Mouse (Mus musculus) limb, embryonic 13.5 days (tissue): Measurements from ENCODE around the gene Alkbh7. TPM values are rescaled to one million over a fixed set of nuclear protein-coding genes. Genes with fewer than 3 reads are reported as not detected.

Source experiments
- ATAC-seq: fragments of 200-750 bp; cut with Nextera tagmentation; 2 replicates; pipeline ENCODE4 v1.8.0; 2017; ENCODE audit warnings: low read depth, moderate number of reproducible peaks, moderate TSS enrichment; ENCODE audit not compliant: low FRiP score
- H3K27ac ChIP-seq: fragments of 300-500 bp; sonication (generic); 2 replicates; pipeline ENCODE4 v1.5.1; 2015; ENCODE audit warnings: inconsistent platforms, mild to moderate bottlenecking, moderate library complexity
- H3K27me3 ChIP-seq: fragments of 300-500 bp; sonication (generic); 2 replicates; pipeline ENCODE4 v1.6.1; 2015; ENCODE audit warnings: mild to moderate bottlenecking, inconsistent platforms
- H3K36me3 ChIP-seq: fragments of 300-500 bp; sonication (generic); 2 replicates; pipeline ENCODE4 v1.6.1; 2015; ENCODE audit warnings: inconsistent platforms, mild to moderate bottlenecking, moderate library complexity
- H3K4me1 ChIP-seq: fragments of 300-500 bp; sonication (generic); 2 replicates; pipeline ENCODE4 v1.6.1; 2015; ENCODE audit warnings: inconsistent platforms
- H3K4me2 ChIP-seq: fragments of 300-500 bp; sonication (generic); replicated peaks from 2 replicates; pipeline ENCODE4 v1.6.1; 2015; ENCODE audit warnings: inconsistent platforms, mild to moderate bottlenecking, moderate library complexity
- H3K4me3 ChIP-seq: fragments of 300-500 bp; sonication (generic); 2 replicates; pipeline ENCODE4 v1.5.1; 2015; ENCODE audit warnings: moderate library complexity, mild to moderate bottlenecking, inconsistent platforms
- H3K9ac ChIP-seq: fragments of 300-500 bp; sonication (generic); 2 replicates; pipeline ENCODE4 v1.6.1; 2015; ENCODE audit warnings: mild to moderate bottlenecking, inconsistent platforms
- H3K9me3 ChIP-seq: fragments of 300-500 bp; sonication (generic); 2 replicates; pipeline ENCODE4 v1.6.1; 2016; ENCODE audit warnings: inconsistent platforms
- WGBS: fragments of 180-500 bp; shearing (Covaris S2); methylation state at CpG from one replicate; pipeline ENCODE4 v1.1.7; 2015; 5-methylcytosine and 5-hydroxymethylcytosine counted together
- polyA plus RNA-seq: library from polyadenylated mRNA; unstranded; fragments of >200 nt; fragmentation: Nextera tagmentation; extraction: Ambion mirVana; gene quantifications from 2 replicates; pipeline ENCODE4 v1.2.1, GENCODE M21; 2015

The Alkbh7 gene
- polyA plus RNA-seq, result 41.7 and 44.4 TPM in 2 replicates

GRCm38 (mm10) chr17:56997029-56997667 is at the start of gene Alkbh7:
Gene Alkbh7, plus strand, starts transcription at chr17:56997339.
- Histone ChIP-seq H3K4me3 (peak within 1 kb of the TSS; percentile 81), H3K27ac (peak within 1 kb of the TSS; percentile 83), H3K9me3 (no peaks in the 10 kb centered on the region), H3K36me3 (peaks cover 66% of the 10 kb centered on the region), H3K9ac (peak within 1 kb of the TSS; percentile 74), H3K4me2 (peak within 1 kb of the TSS; percentile 76), H3K4me1 (peaks cover 14% of the 10 kb centered on the region), H3K27me3 (no peaks in the 10 kb centered on the region)
- WGBS, result under 1% methylated on average over 38 of the region's 38 CpGs
- ATAC-seq, result peak; percentile 99

GRCm38 (mm10) chr17:56950915-56951314 is 46.2 kb upstream of the Alkbh7 start:
- no peak for ATAC-seq
- H3K36me3 ChIP-seq, result no peaks in the 10 kb centered on the region

DNA sequence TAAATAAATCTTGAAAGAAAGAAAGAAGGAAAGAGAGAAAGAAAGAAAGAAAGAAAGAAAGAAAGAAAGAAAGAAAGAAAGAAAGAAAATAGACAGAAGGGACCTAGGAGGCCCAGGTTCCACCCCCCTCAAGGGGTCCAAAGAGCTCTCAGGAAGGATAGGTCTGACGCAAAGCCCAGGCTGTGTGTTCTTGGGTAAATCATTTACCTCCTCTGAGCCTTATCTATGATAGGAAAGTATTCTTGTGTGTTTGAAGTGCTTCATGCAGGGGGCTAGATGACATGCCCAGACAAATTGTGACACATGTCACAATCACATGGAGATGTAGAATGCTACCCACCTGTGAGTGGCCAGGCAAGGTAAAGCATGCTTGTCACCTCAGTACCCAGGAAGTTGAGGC is 44.5 kb upstream of the Alkbh7 start:
- H3K9ac ChIP-seq, result no peak overlapping the region
- no peak for ATAC-seq
- H3K4me1 ChIP-seq, result no peaks in the 10 kb centered on the region
- H3K27ac ChIP-seq, result no peak overlapping the region
- 75% methylated on average over 1 of the region's 1 CpGs for WGBS
- no peak overlapping the region for H3K4me2 ChIP-seq
- no peaks in the 10 kb centered on the region for H3K9me3 ChIP-seq
- no peaks in the 10 kb centered on the region for H3K36me3 ChIP-seq
- H3K27me3 ChIP-seq, result no peaks in the 10 kb centered on the region
- no peak overlapping the region for H3K4me3 ChIP-seq

More at GRCm38 (mm10) chr17:56950915-56951314, 46.2 kb upstream of the Alkbh7 start:
- Histone ChIP-seq H3K9ac (no peak overlapping the region), H3K4me3 (no peak overlapping the region), H3K27ac (no peak overlapping the region), H3K9me3 (peaks cover 7% of the 10 kb centered on the region; the same call in 1 of the 2 replicates), H3K4me1 (no peaks in the 10 kb centered on the region), H3K27me3 (no peaks in the 10 kb centered on the region), H3K4me2 (no peak overlapping the region)
- 12% methylated on average over 3 of the region's 3 CpGs for WGBS

GRCm38 (mm10) chr17:56954871-56955270 is 42.3 kb upstream of the Alkbh7 start:
- Histone ChIP-seq H3K27me3 (no peaks in the 10 kb centered on the region), H3K36me3 (no peaks in the 10 kb centered on the region), H3K9me3 (no peaks in the 10 kb centered on the region), H3K9ac (no peak overlapping the region), H3K27ac (no peak overlapping the region), H3K4me1 (no peaks in the 10 kb centered on the region), H3K4me2 (no peak overlapping the region), H3K4me3 (no peak overlapping the region)
- ATAC-seq, result no peak
- WGBS, result 79% methylated on average over 7 of the region's 7 CpGs

DNA sequence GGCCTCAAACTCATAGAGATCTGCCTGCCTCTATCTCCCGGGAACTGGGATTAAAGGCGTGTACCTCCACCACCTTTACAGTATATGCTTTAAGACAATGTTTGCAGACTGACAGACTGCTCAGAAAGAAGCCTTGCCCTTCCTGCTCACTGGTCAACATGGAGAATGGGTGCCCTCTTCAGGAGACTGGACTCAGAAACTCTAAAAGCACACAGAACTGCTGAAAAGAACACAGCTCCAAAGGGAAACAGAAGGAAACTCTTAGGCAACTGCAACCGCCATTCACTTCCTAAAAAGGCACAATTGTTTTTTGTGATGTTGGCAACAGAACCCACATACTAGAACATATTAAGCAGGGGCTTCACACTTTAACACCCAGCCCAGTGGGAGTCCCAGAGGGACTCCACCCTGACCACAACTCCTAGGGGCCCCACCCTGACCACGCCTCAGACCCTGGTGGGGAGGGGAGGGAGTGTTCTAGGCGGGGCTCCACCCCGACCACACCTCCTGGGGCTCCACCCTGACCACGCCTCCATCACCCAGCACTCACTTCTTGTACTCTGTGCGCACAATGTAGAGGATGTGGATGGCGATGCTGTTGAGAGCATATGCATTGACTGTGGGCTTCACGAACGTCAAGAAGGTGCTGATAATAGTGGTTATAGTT is 39.2 kb upstream of the Alkbh7 start:
- WGBS, result 25% methylated on average over 11 of the region's 11 CpGs
- Histone ChIP-seq H3K4me3 (no peak overlapping the region), H3K36me3 (no peaks in the 10 kb centered on the region), H3K27ac (no peak overlapping the region), H3K27me3 (no peaks in the 10 kb centered on the region), H3K9ac (no peak overlapping the region), H3K9me3 (no peaks in the 10 kb centered on the region), H3K4me2 (no peak overlapping the region), H3K4me1 (no peaks in the 10 kb centered on the region)
- no peak for ATAC-seq

- Histone ChIP-seq H3K9ac (no peak overlapping the region), H3K36me3 (no peaks in the 10 kb centered on the region), H3K4me3 (no peak overlapping the region), H3K27me3 (no peaks in the 10 kb centered on the region), H3K4me1 (no peaks in the 10 kb centered on the region), H3K27ac (no peak overlapping the region), H3K9me3 (no peaks in the 10 kb centered on the region), H3K4me2 (no peak overlapping the region)
- 78% methylated on average over 4 of the region's 4 CpGs for WGBS
- ATAC-seq, result no peak
These were observed 38.5 kb upstream of the Alkbh7 start for GRCm38 (mm10) chr17:56958667-56959066.

DNA sequence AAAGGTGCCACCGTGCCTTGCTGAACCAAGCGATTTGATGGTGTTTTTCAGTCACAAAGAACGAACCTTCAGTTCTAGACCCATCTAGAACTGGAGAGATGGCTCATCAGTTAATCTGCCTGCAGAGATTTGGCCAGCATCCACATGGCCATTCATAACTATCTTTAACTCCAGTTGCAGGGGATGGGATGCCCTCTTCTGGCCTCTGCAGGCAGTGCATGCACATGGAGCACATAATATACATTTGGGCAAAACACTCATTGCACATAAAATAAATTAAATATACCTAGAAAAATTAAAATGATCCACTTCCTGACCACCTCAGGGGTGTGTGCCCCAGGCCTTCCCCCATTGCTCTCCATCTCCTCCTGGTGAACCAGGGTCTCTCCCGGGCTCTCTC is 35.3 kb upstream of the Alkbh7 start:
- no peak for ATAC-seq
- Histone ChIP-seq H3K36me3 (no peaks in the 10 kb centered on the region), H3K4me3 (no peak overlapping the region), H3K4me1 (no peaks in the 10 kb centered on the region), H3K9ac (no peak overlapping the region), H3K27me3 (no peaks in the 10 kb centered on the region), H3K4me2 (no peak overlapping the region), H3K9me3 (no peaks in the 10 kb centered on the region), H3K27ac (no peak overlapping the region)
- WGBS, result 81% methylated on average over 4 of the region's 4 CpGs

DNA sequence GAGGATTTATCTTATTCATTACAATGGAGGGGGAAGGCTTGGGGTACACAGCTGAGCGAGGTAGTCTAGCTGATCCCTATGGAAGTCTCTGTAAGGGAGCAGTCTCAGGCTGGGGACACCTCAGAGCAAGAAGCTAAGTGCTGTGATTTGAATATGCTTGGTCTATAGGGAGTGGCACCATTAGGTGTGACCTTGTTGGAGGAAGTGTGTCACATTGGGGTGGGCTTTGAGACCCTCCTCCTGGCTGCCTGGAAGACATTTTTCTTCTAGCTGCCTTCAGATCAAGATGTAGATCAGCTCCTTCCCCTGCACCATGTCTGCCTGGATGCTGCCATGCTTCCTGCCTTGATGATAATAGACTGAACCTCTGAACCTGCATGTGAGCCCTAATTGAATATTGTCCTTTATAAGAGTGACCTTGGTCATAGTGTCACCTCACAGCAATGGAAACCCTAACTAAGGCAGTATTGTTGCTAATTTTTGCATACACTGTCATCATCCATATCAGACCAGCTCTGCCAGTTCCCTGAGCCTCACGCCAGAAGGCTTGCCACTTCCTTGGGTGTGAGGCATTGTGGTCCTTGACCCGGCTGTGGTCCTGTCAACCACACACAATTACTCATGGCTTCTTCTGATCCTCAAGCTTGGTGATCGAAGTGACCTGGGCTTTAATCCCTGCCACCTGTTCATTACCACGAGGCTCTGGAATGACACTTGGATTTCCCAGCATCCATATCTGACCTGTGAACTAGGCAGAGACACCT is 34.3 kb upstream of the Alkbh7 start:
- no peaks in the 10 kb centered on the region for H3K9me3 ChIP-seq
- no peak overlapping the region for H3K4me3 ChIP-seq
- H3K36me3 ChIP-seq, result no peaks in the 10 kb centered on the region
- no peaks in the 10 kb centered on the region for H3K27me3 ChIP-seq
- no peak overlapping the region for H3K27ac ChIP-seq
- H3K4me1 ChIP-seq, result no peaks in the 10 kb centered on the region
- ATAC-seq, result no peak
- H3K9ac ChIP-seq, result no peak overlapping the region
- 70% methylated on average over 5 of the region's 5 CpGs for WGBS
- no peak overlapping the region for H3K4me2 ChIP-seq

GRCm38 (mm10) chr17:56963646-56964045 is 33.5 kb upstream of the Alkbh7 start:
- no peaks in the 10 kb centered on the region for H3K4me1 ChIP-seq
- H3K4me2 ChIP-seq, result no peak overlapping the region
- H3K9ac ChIP-seq, result no peak overlapping the region
- H3K27me3 ChIP-seq, result no peaks in the 10 kb centered on the region
- H3K4me3 ChIP-seq, result no peak overlapping the region
- WGBS, result 78% methylated on average over 6 of the region's 6 CpGs
- H3K27ac ChIP-seq, result no peak overlapping the region
- H3K9me3 ChIP-seq, result no peaks in the 10 kb centered on the region
- no peak for ATAC-seq
- no peaks in the 10 kb centered on the region for H3K36me3 ChIP-seq

GRCm38 (mm10) chr17:56969321-56969720 is 27.8 kb upstream of the Alkbh7 start:
- ATAC-seq, result no peak
- Histone ChIP-seq H3K9me3 (no peaks in the 10 kb centered on the region), H3K4me3 (no peak overlapping the region), H3K4me2 (no peak overlapping the region), H3K36me3 (no peaks in the 10 kb centered on the region), H3K27me3 (peaks cover 9% of the 10 kb centered on the region; the same call in 1 of the 2 replicates), H3K9ac (no peak overlapping the region), H3K27ac (no peak overlapping the region), H3K4me1 (no peaks in the 10 kb centered on the region)
- WGBS, result 67% methylated on average over 3 of the region's 3 CpGs

- ATAC-seq, result no peak
- no peak overlapping the region for H3K4me2 ChIP-seq
- H3K9me3 ChIP-seq, result no peaks in the 10 kb centered on the region
- no peak overlapping the region for H3K4me3 ChIP-seq
- H3K4me1 ChIP-seq, result no peaks in the 10 kb centered on the region
- 70% methylated on average over 5 of the region's 5 CpGs for WGBS
- H3K27ac ChIP-seq, result no peak overlapping the region
- H3K27me3 ChIP-seq, result peaks cover 9% of the 10 kb centered on the region; the same call in 1 of the 2 replicates
- H3K9ac ChIP-seq, result no peak overlapping the region
- H3K36me3 ChIP-seq, result no peaks in the 10 kb centered on the region
These were observed 27.1 kb upstream of the Alkbh7 start for GRCm38 (mm10) chr17:56970081-56970480.
